Mouse (Mus musculus) adrenal gland, postnatal 36 days (tissue): ENCODE results near the gene Il34. TPM values are rescaled to one million over a fixed set of nuclear protein-coding genes. Genes with fewer than 3 reads are reported as not detected.
"Not testable (repeated sequence)": the region's sequence is repeated elsewhere in the genome, so short reads cannot be mapped to it uniquely, and the experiment has no call there.

Source experiments
- DNase-seq, 2 experiments: peaks; one replicate each; pipeline ENCODE4 v3.0.0; 2021; ENCODE audit warnings: mixed read lengths in 1 of 2
- total RNA-seq, 2 experiments: library from RNA; stranded (reverse); gene quantifications; 2 replicates each; pipeline ENCODE4 v1.2.3; 2021

Il34 gene
- total RNA-seq, 2 experiments from 2014 or later: 19.6 to 51.0 TPM

DNA sequence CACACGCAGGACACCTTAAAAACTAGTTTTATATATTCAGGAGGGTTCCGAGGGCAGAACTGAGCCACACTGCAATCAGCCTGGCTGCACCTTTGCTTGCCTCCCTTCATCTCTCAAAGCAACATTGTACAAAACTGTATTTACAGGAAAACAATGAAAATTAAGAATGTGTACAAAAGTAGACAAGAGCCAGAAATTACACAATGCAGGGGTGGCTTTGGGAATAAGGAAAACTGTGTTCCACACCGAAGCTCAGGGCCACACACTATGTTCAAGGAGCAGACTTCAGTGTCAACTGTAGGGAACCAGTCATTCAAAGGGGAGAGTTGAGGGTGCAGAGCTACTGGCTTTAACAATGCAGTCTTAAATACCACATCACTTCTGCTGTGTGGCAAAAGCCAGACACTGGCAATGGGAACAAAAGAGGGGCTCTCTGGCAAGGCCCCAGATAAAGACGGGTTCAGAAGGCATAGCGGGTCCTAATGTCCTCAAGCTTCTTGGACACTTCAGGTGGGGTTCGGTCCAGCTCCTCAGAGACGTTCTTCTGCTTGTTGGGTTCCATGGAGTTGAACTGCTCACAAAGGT lies 4.8 kb upstream of the Il34 start:
- no peak for DNase-seq

DNA sequence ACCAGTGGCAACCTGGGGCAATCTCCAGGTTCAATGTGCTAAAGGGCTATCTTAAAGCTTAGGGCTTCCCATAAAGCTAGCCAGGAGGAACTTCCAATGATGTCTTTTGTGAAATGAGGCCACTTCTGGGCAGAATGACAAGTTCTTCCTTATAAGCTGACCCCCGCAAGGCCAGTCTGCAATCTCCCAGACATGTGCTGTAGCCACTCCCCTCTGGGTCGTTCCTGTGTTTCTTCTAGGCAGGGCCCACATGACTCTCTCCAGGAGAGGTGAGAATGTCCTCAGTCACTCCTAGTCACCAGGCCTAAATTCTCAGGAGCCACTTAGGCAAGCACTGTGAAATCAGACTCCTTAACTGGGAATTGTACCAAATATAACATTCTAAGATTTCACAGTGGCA lies 4.1 kb upstream of the Il34 start:
- peak; percentile 50 to 60 for DNase-seq

DNA sequence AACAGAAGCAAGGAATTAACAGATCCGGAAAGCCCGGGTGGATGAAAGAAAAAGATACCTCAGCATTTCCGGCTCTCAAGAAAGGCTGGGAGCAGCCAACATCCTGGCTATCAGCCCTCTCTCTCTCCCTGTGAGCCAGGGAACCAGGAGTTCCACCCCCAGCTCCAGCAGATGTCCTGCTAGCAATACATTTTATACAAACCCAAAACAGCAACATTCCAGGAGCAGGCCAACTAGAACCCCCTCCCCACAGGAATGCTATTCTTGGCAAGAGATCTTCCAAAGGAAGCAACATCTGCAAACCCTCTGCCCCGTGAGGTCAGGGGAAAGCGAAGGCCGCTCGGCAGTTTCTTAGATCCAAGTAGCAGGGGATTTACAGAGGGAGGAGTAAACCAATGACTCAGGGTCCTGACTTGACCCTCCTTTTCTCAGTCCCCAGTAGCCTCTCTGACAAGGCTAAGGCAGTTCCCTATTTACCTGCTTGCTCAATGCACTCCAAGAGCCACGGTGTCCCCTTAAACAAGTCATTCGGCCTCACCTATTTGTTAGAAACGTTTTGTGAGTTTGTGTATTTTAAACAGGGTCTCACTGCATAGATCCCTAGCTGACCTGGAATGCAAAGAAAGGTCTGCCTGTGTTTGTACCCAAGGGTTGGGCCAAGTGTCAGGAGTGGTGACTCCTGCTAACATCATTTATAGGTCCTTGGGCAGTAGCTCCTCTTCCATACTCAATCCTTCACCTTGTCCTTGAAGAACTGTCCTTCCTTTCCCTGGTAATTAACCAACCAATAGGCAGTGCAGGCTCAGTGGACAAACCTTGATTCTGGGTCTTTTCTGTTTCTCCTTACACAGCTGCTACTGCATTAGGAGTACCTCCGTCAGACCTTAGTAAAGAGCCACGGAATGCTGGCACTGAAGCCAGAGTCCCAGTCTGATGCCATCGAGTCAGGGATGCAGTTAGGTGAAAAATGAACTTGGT lies 3.1 kb upstream of the Il34 start:
- DNase-seq: no peak

DNA sequence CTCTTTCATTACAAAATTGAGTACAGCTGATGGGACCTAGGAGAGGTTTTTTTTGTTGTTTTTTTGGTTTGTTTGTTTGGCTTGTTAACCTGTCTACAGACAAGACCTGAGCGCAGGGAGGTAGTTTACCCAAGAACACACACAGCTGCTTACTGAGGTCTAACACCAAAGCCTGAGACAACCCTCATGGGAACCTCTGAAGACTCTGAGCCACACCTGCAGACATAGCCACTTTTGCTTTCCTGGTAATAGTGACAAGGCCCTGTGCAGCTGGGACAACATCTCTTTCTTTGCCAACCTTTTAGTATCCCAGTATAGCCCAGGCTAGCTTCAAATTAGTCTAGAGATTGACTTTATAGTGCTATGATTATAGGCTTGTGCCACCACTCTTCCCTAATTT lies 422 bp upstream of the Il34 start:
- DNase-seq: no peak

DNA sequence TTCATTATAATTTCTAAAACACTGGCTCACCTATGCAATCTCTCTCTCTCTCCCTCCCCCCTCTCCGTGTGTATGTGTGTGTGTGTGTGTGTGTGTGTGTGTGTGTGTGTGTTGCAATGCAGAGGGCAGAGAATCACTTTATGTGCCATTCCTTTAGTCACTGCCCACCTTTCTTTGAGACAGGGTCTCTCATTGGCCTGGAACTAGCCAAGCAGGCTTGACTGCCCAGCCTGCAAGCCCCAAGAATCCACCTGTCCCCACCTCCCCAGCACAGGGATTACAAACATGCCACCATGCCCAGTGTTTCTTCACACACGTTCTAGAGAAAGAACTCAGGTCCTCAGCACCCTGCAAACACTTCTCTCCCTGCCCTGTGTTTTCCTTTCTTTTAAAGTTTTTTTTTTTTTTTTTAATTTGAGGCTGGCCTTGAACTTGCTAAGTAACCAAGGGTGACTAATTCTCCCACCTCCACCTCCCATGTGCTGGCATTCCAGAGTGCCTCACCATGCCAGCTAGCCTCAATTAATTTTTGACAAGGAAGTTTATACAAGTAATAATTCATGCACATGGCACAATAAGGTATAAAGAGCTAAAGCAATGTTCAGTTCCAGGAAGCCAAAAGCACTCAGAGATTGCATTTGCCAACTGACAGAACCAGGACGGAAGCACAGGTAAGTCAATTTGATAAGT lies 754 bp downstream of the Il34 start:
- no peak for DNase-seq

DNA sequence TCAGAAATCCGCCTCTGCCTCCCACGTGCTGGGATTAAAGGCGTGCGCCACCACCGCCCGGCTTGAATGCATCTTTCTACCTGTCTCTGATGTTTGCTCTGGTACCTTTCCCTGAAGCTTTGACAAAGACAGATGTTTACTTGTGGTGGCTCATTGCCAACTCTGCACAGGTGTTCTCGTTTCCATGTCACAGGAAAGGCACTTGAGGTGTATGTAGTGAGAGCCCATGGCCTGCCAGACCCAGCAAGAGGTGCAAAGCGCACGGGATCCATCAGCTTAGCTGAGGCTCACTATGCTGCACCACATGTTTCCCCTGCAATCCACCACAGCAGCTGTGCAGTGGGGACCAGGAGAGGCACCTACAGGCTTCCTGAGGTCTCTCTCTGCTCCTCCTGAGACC lies 1.9 kb downstream of the Il34 start:
- DNase-seq: no peak

DNA sequence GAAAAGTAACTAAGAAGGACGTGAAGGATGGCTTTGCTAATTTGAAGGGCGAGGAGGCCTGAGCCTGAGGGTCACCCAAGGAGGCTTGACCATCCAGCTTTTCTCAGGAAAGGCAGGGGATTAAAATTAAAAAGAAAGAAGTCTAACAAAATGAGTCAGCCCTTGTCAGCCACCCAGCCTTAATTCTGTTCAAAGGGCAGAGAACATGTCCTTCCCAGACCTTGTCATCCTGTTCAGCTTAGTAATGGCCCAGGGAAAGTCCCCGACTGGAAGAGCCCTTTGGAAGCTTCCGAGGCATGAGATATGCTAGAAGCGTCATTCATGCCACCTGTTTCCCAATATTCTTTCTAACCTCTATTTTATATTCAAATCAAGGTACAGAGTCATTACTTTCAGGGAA lies 2.7 kb downstream of the Il34 start:
- DNase-seq: peak; percentile 65 to 68

DNA sequence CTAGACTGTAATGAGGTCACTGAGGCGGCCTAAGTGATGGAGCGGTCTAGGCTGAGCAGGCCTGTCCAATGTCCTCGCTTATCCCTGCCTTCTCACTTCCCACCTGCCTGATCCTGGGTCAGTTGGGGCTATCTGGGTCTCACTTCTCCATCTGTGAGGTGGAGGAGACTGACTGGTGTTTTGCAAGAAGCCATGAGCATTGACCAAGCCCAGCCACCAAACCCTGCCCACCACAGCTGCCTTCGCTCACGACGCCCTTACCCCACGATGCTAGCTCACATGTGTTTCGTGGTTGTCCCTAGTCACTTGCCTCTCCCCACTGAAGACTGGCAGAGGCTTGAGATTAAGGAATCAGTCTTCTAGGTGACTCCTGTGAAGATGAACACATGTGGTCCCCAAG lies 8.6 kb downstream of the Il34 start:
- DNase-seq: no peak

DNA sequence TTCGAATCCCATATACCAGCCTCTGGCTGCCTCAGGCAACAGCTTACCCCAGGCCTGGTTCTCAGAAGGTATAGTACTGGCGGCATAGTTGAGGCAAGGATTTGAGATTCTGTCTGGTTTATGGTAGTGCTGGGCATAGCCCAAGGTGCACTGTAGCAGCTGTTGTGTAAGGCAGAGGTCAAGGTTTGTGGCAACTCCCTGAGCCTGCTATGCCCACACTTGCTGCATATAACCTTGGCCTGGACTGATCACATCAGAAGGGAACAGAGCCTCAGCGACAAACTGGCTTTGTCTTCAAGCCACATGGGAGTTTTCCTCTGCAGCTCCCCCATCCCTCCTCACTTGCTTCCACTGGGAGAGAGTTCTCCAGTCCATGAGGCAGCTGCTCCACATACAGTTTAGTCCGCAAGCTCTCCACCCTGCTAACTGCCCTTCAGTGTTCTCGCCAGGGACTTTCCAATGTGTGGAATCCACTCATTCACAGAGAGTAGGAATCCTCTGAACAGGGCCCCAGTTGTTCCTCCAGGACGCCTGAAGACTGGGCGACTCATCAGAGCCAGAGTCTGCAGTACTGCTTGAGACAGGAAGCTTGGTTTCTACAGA lies 11.3 kb downstream of the Il34 start:
- peak in 1 of 2 experiments; percentile 48 for DNase-seq

DNA sequence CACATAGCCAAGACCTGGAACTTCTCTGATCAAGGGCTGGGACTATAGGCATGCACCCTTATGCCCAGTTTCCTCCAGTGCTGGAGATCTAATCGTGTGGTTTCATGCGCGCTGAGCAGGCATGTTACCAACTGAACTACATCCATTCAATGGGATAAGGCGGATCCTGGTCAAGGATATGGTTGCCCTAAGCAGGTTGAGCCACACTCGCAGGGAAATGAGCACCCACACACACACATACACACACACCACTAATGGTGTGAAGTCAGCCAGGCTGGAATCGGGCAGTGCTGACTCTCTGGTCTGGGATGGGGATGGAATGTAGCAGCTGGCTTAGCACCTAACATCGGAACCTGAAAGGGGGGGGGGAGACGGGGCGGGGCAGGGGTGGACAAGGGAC lies 11.8 kb downstream of the Il34 start:
- no peak for DNase-seq

DNA sequence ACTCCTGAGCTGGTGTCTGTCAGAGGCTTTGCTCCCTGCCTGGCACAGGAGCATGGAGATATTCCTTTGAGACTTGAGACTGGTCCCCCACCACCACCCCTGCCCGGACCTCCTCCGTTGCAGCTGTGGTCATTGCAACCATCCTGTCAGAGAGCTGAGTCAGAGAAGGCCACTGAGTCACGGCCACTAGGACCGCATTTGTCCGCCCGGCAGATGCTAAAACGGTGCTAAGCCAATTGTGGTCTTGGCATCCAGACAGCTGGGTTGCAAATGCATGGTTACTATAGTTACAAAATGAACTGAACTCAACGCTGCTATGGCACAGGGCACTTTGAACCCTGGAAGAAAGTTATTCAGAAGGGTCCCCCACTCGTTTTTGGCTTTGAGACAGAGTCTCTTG lies 12.2 kb downstream of the Il34 start:
- DNase-seq: no peak

DNA sequence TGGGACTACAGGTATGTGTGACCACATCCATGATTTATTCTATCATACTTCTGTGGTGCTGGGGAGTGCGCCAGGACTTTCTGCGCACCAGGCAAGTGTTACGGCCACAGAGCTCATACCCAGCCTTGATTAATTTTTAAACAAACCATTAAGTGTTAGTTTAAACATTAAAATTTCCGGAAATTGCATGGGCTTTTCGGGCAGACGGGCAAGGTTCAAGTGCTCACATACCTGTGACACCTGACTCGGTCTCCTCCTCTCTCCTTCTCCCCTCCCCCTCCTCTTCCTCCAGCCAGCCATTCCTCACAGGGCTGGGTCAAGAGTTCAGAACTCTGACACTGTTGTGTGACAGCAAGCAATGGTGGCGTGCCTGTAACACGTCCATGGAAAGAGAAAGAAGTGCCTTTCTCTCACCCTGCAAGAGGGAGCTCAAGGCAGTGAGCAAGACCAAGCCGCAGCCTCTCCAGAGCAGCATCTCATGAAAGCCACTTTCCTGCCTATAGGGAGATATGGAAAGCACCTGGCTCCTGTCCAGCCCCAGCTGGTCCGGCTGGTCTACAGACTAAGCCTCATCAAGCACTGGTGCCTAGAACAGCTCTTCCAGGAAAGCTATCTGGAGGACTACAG lies 13.0 kb downstream of the Il34 start:
- DNase-seq: no peak

DNA sequence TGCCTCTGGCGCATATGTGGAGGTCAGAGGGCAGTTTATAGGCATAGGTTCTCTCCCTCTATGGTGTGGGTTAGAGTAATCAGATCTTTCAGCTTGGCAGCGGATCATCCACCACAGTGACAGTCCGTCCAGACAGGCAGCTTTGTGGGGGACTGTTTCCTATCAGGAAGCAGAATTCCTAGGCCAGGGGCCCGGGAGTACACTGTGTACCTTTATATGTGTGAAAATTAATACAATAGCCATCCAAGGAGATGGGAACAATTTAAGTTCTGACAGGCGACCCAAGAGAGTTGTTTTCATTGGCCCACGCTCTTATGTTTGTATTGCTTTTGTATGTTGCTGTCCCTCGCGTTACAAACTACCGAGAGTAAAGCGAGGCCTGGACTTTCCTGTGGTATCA lies 14.6 kb downstream of the Il34 start:
- DNase-seq: no peak

DNA sequence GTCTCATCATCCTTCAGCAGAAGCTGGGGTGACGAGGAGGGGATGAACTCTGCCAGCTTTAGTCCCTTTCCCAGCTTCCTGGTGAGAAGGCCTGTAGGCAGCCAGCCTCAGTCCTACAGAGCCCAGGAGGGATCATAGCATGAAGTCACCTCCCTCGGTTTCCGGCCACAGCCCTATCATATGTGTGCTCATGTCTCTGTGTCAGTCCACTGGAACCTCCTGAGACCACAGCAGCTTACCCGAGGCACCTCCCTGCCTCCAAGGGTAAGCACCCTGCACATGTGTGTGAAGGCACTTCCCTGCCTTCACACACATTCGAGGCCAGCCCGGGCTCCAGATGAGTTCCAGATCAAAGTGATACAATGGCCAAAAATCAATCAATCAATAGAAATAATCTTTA lies 15.5 kb downstream of the Il34 start:
- DNase-seq: no peak

DNA sequence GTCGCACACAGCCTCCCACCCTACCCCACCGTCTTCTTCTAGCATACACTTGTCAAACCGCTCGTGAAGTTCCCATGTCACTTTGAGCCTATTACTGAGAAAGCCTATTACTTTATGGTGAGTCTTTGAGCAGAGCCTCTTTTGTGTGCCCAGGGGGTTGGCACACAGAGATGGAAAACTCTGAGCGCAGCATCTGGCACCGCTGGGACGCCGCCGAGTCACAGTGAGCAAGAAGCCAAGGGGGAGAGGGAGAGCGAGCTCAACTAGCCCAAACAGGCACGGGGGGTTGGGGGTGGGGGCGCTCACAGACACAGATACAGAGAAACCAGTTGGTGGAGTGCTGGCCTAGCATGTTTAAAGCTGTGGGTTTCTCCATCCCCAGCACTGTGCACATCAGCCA lies 16.2 kb downstream of the Il34 start:
- no peak for DNase-seq

DNA sequence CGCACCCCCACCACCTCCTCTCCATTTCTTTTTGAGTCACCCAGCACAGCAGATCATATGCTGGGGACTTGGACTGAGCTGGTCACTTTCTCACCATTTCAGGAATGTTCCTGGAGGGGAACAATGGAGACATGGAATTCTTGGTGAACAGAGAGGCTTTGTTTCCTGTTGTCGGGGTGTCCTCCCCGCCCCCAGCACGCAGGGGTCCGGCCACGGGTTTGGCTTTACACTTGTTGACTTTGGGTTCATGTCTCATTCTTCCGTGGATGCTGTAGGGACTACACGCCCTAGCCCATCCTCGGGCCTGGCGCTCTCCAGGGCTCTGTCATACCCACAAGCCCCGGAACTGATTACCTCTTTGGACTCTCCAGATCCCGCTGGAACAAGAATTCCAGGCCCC lies 16.7 kb downstream of the Il34 start:
- DNase-seq: no peak

DNA sequence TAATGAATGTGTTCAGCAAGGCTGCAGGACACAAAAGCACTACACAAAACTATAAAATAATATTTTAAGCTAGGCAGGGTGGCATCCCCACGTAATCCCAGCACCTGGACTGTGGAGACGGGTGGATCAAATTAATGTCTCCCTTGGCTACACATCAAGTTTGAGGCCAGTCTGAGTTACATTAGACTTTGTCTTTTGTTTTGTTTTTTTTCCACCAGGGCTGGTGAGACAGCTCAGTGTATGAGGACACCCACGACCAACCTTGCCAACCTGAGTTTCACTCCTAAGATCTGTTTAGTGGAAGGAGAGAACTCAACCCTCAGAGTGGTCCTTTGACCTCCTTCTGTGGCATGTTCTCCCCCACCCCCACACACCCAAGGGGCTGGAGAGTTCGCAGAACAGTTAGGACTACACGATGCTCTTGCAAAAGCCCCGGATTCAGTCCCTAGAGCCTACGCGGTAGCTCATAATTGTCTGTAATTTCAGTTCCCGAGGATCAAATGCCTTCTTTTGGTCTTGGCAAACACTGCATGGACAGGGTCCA lies 18.2 kb downstream of the Il34 start:
- DNase-seq: peak in 1 of 2 experiments; percentile 53

DNA sequence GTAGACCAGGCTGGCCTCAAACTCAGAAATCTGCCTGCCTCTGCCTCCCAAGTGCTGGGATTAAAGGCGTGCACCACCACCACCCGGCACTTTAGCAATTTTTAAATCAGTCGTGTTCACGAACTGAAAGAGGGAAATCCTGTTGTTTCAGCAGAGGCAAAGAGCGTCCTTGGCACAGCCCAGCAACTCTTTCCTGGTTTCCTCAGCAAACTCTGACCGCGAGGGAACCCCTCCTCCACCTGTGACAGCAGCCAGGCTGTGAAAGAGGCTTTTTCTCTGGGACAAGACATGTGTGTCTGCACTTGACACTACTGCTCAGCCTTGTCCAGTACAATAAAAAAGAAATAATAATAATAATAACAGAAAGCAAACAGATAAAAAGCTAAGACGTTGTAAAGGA lies 18.8 kb downstream of the Il34 start:
- no peak for DNase-seq

DNA sequence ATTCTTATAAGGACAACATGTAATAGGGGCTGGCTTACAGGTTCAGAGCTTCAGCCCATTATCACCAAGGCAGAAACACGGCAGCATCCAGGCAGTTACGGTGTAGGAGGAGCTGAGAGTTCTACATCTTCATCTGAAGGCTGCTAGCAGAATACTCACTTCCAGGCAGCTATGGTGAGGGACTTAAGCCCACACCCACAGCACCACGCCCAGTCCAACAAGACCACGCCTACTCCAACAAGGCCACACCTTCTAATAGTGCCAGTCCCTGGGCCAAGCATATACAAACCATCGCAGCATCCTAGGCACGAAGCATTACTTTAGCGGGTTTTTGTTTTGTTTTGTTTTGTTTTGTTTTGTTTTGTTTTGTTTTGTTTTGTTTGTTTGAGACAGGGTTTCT lies 19.2 kb downstream of the Il34 start:
- DNase-seq: not testable (repeated sequence)

DNA sequence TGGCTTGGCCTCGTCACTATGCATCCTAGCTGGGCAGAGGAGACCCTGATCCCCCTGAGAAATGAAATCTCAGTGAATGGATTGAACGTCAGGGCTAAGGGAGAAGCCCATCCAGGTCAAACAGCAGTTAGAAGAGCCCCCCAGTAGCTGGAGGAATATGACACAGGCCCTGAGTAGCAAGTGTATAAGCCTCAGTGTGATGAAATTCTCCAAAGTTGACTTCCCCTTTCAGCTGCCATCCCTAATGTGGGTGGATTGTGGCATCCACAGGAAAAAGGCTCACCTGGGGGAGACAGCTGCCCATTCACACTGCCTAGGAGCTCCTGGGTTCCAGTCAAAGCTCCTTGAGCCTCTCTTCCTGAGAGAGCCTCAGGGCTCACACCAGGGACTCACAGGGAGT lies 20.4 kb downstream of the Il34 start:
- no peak for DNase-seq

DNA sequence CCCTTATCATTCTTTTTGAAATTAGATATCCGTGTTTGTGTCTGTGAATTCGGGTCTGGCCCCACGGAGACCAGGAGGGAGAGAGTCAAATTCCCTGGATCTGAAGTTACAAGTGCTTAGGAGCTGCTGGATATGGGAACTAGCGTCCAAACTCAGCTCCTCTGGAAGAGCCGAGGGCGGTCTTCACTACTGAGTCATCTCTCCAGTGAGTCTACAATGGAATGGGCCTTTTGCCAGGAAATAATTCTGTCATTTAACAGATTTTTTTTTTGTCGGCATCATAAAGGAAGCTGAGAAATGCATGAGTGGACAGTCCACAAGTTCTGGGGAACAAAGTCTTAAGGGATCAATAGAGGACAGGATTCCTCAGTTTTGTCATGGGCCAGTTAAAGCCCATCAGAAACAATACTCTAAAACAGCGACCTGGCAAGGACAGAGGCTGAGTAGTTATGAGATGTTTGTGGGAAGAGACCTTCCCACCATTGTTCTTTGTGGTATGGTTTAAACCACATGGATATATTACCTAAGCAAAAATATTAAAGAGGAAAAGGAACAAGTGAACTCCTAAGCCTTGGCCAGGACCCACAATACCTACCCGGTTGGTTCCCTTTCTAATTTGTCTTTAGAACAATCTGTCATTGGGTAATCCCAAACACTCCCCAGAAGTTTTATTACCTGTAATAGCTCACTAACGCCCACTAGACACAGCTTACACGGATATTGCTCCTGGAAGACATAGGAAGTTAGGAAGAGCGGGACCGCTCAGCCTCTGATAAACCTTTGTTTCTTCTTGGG lies 25.6 kb downstream of the Il34 start:
- peak in 1 of 2 experiments; percentile 32 for DNase-seq
